Mouse (Mus musculus) lung, postnatal 0 days (tissue): ENCODE results near the gene Tas2r143.

ENCODE experiments used
- CTCF ChIP-seq: IDR thresholded peaks from 2 replicates; pipeline ENCODE4 v1.5.1; 2016; ENCODE audit warnings: antibody characterized with exemption, mild to moderate bottlenecking
- EP300 ChIP-seq: IDR thresholded peaks from 2 replicates; pipeline ENCODE4 v1.6.1; 2016; ENCODE audit warnings: antibody characterized with exemption, mild to moderate bottlenecking, control low read depth

GRCm38 (mm10) chr6:42364066-42364465 lies 36.0 kb upstream of the Tas2r143 start:
- no peak for TF ChIP-seq CTCF
- no peak for TF ChIP-seq EP300
